Mouse (Mus musculus) heart, embryonic 10.5 days (tissue): ENCODE measurements around the gene Fam189b. TPM values are rescaled to one million over a fixed set of nuclear protein-coding genes. Genes with fewer than 3 reads are reported as not detected.
A peak's percentile ranks its signal among the peaks of the same experiment; 100 is the strongest.

Source experiments
- DNase-seq: peaks from one replicate; pipeline ENCODE4 v3.0.0-alpha.2; 2017; ENCODE audit warnings: low spot score
- H3K27ac ChIP-seq: fragments of 300-500 bp; sonication (generic); 2 replicates; pipeline ENCODE4 v1.5.1; 2016; ENCODE audit warnings: mild to moderate bottlenecking
- H3K27me3 ChIP-seq: fragments of 300-500 bp; sonication (generic); 2 replicates; pipeline ENCODE4 v1.6.1; 2016; ENCODE audit warnings: mild to moderate bottlenecking; ENCODE audit not compliant: poor library complexity, insufficient read depth, severe bottlenecking
- H3K36me3 ChIP-seq: fragments of 300-500 bp; sonication (generic); 2 replicates; pipeline ENCODE4 v1.6.1; 2016; ENCODE audit warnings: mild to moderate bottlenecking, moderate library complexity
- H3K4me1 ChIP-seq: fragments of 300-500 bp; sonication (generic); 2 replicates; pipeline ENCODE4 v1.6.1; 2016; ENCODE audit warnings: mild to moderate bottlenecking
- H3K4me3 ChIP-seq: fragments of 300-500 bp; sonication (generic); 2 replicates; pipeline ENCODE4 v1.5.1; 2016; ENCODE audit warnings: mild to moderate bottlenecking, moderate library complexity
- H3K9me3 ChIP-seq: fragments of 300-500 bp; sonication (generic); 2 replicates; pipeline ENCODE4 v1.6.1; 2016; ENCODE audit warnings: mild to moderate bottlenecking, moderate library complexity
- WGBS: fragments of 180-500 bp; shearing (Covaris S2); methylation state at CpG from one replicate; pipeline ENCODE4 v1.1.7; 2016; 5-methylcytosine and 5-hydroxymethylcytosine counted together
- polyA plus RNA-seq: library from polyadenylated mRNA; unstranded; fragments of >200 nt; fragmentation: Nextera tagmentation; extraction: Ambion mirVana; gene quantifications from 2 replicates; pipeline ENCODE4 v1.2.1, GENCODE M21; 2016

The Fam189b gene
- 16.4 and 21.0 TPM in 2 replicates for polyA plus RNA-seq

- peak within 1 kb of the TSS; percentile 80 for H3K4me3 ChIP-seq
- peaks cover 41% of the 10 kb centered on the region for H3K36me3 ChIP-seq
- H3K27ac ChIP-seq, result peak within 1 kb of the TSS; percentile 92
- peaks cover 63% of the 10 kb centered on the region for H3K4me1 ChIP-seq
- no peaks in the 10 kb centered on the region for H3K9me3 ChIP-seq
- peaks cover 17% of the 10 kb centered on the region; the same call in 1 of the 2 replicates for H3K27me3 ChIP-seq
- peak; percentile 97 for DNase-seq
- WGBS, result 6% methylated on average over 39 of the region's 39 CpGs
Observed at GRCm38 (mm10) chr3:89183058-89183958, at the start of gene Fam189b. TSS of gene Fam189b (plus strand) at chr3:89183143.

- Histone ChIP-seq H3K4me3 (no peak overlapping the region), H3K9me3 (no peaks in the 10 kb centered on the region), H3K4me1 (peaks cover 26% of the 10 kb centered on the region), H3K27ac (peak overlapping the region; percentile 75), H3K36me3 (no peaks in the 10 kb centered on the region), H3K27me3 (peaks cover 34% of the 10 kb centered on the region; the same call in 1 of the 2 replicates)
- DNase-seq, result no peak
- WGBS, result 63% methylated on average over 1 of the region's 1 CpGs
Observed at GRCm38 (mm10) chr3:89133752-89134151, 49.2 kb upstream of the Fam189b start.

- 43% methylated on average over 3 of the region's 3 CpGs for WGBS
- Histone ChIP-seq H3K4me3 (peak within 1 kb of the TSS; percentile 38), H3K9me3 (no peaks in the 10 kb centered on the region), H3K4me1 (peaks cover 26% of the 10 kb centered on the region), H3K36me3 (no peaks in the 10 kb centered on the region), H3K27me3 (peaks cover 34% of the 10 kb centered on the region; the same call in 1 of the 2 replicates), H3K27ac (peak within 1 kb of the TSS; percentile 59; the same call in 1 of the 2 replicates)
- DNase-seq, result peak; percentile 87
Observed at GRCm38 (mm10) chr3:89135958-89136357, 47.0 kb upstream of the Fam189b start, which contains the start of gene Pklr. TSS of gene Pklr (plus strand) at chr3:89136142.

GRCm38 (mm10) chr3:89136365-89136764, 46.6 kb upstream of the Fam189b start:
- DNase-seq, result no peak
- peak overlapping the region; percentile 38 for H3K4me3 ChIP-seq

GRCm38 (mm10) chr3:89144821-89145220, 38.1 kb upstream of the Fam189b start:
- Histone ChIP-seq H3K36me3 (no peaks in the 10 kb centered on the region), H3K4me1 (peaks cover 20% of the 10 kb centered on the region), H3K4me3 (0 out of 2 replicates have a peak overlapping the region, but pooled peaks have one; percentile 12), H3K27me3 (peaks cover 63% of the 10 kb centered on the region), H3K27ac (no peak overlapping the region), H3K9me3 (no peaks in the 10 kb centered on the region)
- WGBS, result 79% methylated on average over 10 of the region's 10 CpGs
- DNase-seq, result no peak

More at GRCm38 (mm10) chr3:89136365-89136764, 46.6 kb upstream of the Fam189b start:
- Histone ChIP-seq H3K9me3 (no peaks in the 10 kb centered on the region), H3K4me1 (peaks cover 26% of the 10 kb centered on the region), H3K27me3 (peaks cover 34% of the 10 kb centered on the region; the same call in 1 of the 2 replicates), H3K27ac (peak overlapping the region; percentile 59; the same call in 1 of the 2 replicates), H3K36me3 (no peaks in the 10 kb centered on the region)
- 40% methylated on average over 9 of the region's 9 CpGs for WGBS

GRCm38 (mm10) chr3:89145566-89145965, 37.4 kb upstream of the Fam189b start:
- DNase-seq, result no peak
- peaks cover 70% of the 10 kb centered on the region for H3K27me3 ChIP-seq
- peaks cover 20% of the 10 kb centered on the region for H3K4me1 ChIP-seq
- H3K36me3 ChIP-seq, result no peaks in the 10 kb centered on the region
- H3K27ac ChIP-seq, result no peak overlapping the region
- no peaks in the 10 kb centered on the region for H3K9me3 ChIP-seq
- WGBS, result 67% methylated on average over 8 of the region's 8 CpGs
- no peak overlapping the region for H3K4me3 ChIP-seq

GRCm38 (mm10) chr3:89147101-89147978, 35.6 kb upstream of the Fam189b start:
- DNase-seq, result peak; percentile 93

GRCm38 (mm10) chr3:89147979-89148311, 35.0 kb upstream of the Fam189b start:
- peak overlapping the region; percentile 17 for H3K27ac ChIP-seq
- 14% methylated on average over 15 of the region's 15 CpGs for WGBS
- no peak for DNase-seq
- H3K4me3 ChIP-seq, result peak overlapping the region; percentile 50
- H3K27me3 ChIP-seq, result peaks cover 87% of the 10 kb centered on the region
- H3K9me3 ChIP-seq, result no peaks in the 10 kb centered on the region
- no peaks in the 10 kb centered on the region for H3K36me3 ChIP-seq
- peaks cover 20% of the 10 kb centered on the region for H3K4me1 ChIP-seq

More at GRCm38 (mm10) chr3:89147101-89147978, 35.6 kb upstream of the Fam189b start:
- no peaks in the 10 kb centered on the region for H3K36me3 ChIP-seq
- H3K4me1 ChIP-seq, result peaks cover 20% of the 10 kb centered on the region
- peaks cover 82% of the 10 kb centered on the region for H3K27me3 ChIP-seq
- peak overlapping the region; percentile 17 for H3K27ac ChIP-seq
- H3K9me3 ChIP-seq, result no peaks in the 10 kb centered on the region
- 21% methylated on average over 26 of the region's 26 CpGs for WGBS
- H3K4me3 ChIP-seq, result peak overlapping the region; percentile 50

GRCm38 (mm10) chr3:89148567-89148966, 34.4 kb upstream of the Fam189b start:
- Histone ChIP-seq H3K27ac (no peak overlapping the region), H3K36me3 (no peaks in the 10 kb centered on the region), H3K4me1 (peaks cover 20% of the 10 kb centered on the region), H3K4me3 (no peak overlapping the region; the same call in 1 of the 2 replicates), H3K27me3 (peaks cover 85% of the 10 kb centered on the region), H3K9me3 (no peaks in the 10 kb centered on the region)
- 63% methylated on average over 14 of the region's 14 CpGs for WGBS
- no peak for DNase-seq

GRCm38 (mm10) chr3:89152084-89152835, 30.7 kb upstream of the Fam189b start:
- WGBS, result 45% methylated on average over 17 of the region's 17 CpGs
- no peak for DNase-seq
- peaks cover 58% of the 10 kb centered on the region for H3K27me3 ChIP-seq

GRCm38 (mm10) chr3:89156951-89157350, 26.0 kb upstream of the Fam189b start:
- H3K36me3 ChIP-seq, result no peaks in the 10 kb centered on the region
- H3K9me3 ChIP-seq, result no peaks in the 10 kb centered on the region
- WGBS, result 79% methylated on average over 8 of the region's 8 CpGs
- H3K27ac ChIP-seq, result no peak overlapping the region
- peaks cover 18% of the 10 kb centered on the region for H3K4me1 ChIP-seq
- DNase-seq, result no peak
- H3K27me3 ChIP-seq, result peaks cover 41% of the 10 kb centered on the region
- H3K4me3 ChIP-seq, result no peak overlapping the region

More at GRCm38 (mm10) chr3:89152084-89152835, 30.7 kb upstream of the Fam189b start:
- H3K27ac ChIP-seq, result no peak overlapping the region
- peaks cover 16% of the 10 kb centered on the region for H3K4me1 ChIP-seq
- H3K4me3 ChIP-seq, result no peak overlapping the region
- no peaks in the 10 kb centered on the region for H3K36me3 ChIP-seq
- H3K9me3 ChIP-seq, result no peaks in the 10 kb centered on the region

- Histone ChIP-seq H3K4me3 (no peak overlapping the region), H3K4me1 (peaks cover 18% of the 10 kb centered on the region), H3K27ac (no peak overlapping the region), H3K27me3 (peaks cover 30% of the 10 kb centered on the region), H3K9me3 (no peaks in the 10 kb centered on the region), H3K36me3 (no peaks in the 10 kb centered on the region)
- WGBS, result 16% methylated on average over 7 of the region's 7 CpGs
- DNase-seq, result no peak
Observed at GRCm38 (mm10) chr3:89158651-89159050, 24.3 kb upstream of the Fam189b start.
